Mouse (Mus musculus) cerebellum, adult 9-10 months (tissue): ENCODE data around the gene Cdh12.
A peak's percentile ranks its signal among the peaks of the same experiment; 100 is the strongest.

Experiments used
- DNase-seq: peaks from one replicate; pipeline ENCODE4 v3.0.0; 2022

Cdh12 gene

GRCm38 (mm10) chr15:20772289-20772688 lies 323.2 kb downstream of the Cdh12 start:
- no peak for DNase-seq

GRCm38 (mm10) chr15:20773423-20773822 lies 324.4 kb downstream of the Cdh12 start:
- DNase-seq, result no peak

DNA sequence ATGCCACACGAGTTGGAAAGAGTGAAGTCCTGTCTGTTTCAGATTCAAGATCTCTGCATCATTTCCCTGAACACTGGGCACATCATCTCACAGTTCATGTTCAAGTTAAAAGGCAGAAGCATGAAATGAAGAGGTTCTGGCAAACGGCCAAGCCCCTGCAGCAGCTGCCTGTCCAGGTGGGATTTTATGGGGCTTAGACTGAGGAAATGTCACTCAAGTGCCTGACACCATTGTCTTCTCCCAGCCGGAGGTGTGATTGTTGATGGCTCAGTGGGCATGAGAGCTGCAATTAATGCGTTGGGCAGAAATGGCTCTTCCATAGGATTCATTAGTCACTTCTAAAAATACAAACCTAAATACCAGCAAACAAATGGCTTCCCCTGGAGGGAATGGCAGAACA lies 347.9 kb downstream of the Cdh12 start:
- no peak for DNase-seq

- DNase-seq, result no peak
Measured at GRCm38 (mm10) chr15:20798541-20798940, 349.5 kb downstream of the Cdh12 start.

DNA sequence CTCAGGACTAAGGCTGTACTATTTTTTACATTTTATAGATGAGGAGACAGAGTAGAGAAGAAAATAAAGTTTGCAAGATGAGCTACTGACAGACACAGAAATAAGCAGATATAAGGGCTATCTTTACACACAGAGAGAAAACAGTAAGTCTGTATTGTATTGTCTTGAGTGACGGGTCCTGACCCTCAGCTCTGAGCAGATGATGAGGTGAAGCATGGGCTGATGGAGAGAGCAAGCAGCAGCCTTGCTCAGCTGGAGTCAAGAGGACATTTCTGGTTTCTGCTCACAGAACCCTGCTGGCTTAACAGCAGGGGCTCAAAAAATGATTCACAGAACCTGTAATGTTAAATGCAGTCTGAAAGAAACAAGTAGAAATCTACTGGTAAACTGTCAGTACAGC lies 386.8 kb downstream of the Cdh12 start:
- DNase-seq, result no peak

DNA sequence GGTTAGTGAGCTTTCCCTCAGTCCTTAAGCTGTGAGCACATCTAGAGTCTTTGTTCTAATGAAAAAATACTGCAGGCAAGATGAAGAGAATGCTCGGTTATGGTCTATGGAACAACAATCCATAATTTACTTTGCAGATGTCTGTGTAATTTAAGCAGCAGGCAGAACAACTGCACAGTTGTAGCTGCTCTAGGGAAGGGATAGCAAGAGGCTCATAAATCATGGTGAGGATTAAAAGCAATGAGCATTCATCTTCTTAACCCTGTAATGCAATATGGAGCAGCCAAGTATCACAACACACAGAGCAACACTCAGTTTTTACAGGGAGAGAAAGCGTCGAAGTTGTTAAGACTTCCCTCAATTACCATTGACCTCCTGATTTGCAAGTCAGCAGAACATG lies 387.9 kb downstream of the Cdh12 start:
- no peak for DNase-seq

DNA sequence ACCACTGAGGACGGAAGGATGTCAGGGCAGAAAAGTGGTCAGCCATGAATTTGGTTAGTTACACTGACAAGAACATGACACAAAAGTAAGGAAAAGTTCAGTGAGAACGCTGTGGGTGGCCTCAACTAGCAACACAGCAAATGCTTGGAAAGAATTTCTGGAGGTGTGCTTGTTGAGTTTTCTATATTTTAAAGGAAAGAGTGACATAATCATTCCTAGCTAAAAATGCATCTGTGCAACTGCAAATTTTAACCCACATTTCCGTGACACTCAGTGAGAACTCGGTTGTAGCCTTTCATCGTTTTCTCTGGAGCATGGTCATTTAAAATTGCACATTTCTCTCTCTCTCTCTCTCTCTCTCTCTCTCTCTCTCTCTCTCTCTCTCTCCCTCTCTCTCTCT lies 392.4 kb downstream of the Cdh12 start:
- no peak for DNase-seq

GRCm38 (mm10) chr15:20863076-20863475 lies 414.0 kb downstream of the Cdh12 start:
- no peak for DNase-seq

- no peak for DNase-seq
Measured at GRCm38 (mm10) chr15:20872518-20872917, 423.5 kb downstream of the Cdh12 start.

GRCm38 (mm10) chr15:20876993-20877392 lies 427.9 kb downstream of the Cdh12 start:
- no peak for DNase-seq

DNA sequence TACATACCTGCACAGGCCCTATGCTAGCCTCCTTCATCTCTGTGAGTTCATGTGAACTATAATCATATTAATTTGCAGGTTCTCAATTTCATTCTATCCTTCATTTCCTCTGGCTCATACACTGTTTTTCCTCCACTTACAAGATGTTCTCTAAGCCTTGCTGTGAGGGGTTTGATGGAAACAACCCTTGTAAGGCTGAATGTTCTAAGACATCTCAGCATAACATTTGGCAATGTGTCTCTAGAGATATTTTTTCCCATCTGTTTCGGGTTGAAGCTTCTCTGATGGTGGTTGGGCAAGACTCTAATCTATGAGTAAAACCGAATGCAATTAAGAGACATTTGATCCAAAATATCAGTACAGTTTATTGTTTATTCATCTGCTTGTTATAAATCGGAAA lies 444.4 kb downstream of the Cdh12 start:
- DNase-seq, result no peak

- peak; percentile 2 for DNase-seq
Measured at GRCm38 (mm10) chr15:20902568-20902967, 453.5 kb downstream of the Cdh12 start.

DNA sequence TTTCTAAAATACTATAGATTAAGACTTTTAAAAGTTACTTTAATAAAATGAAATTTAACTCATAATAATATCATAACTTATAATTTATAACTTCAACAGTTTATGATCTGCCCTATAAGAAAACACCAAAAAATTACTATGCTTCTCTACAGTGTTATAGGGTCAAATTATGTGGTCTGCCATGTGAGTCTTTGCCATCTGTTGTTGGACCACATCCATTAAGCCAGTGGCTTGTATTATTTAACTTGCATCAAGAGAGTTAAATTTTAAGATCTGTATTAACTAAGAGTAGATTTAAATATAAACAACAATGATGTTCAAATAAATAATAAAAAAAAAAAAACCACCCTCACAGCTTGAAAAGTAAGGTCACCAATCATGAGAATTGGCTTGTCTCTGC lies 479.2 kb downstream of the Cdh12 start:
- no peak for DNase-seq

GRCm38 (mm10) chr15:20944000-20944399 lies 494.9 kb downstream of the Cdh12 start:
- DNase-seq, result no peak

GRCm38 (mm10) chr15:20967463-20967862 lies 518.4 kb downstream of the Cdh12 start:
- no peak for DNase-seq

- DNase-seq, result no peak
Measured at GRCm38 (mm10) chr15:20971041-20971440, 522.0 kb downstream of the Cdh12 start.

DNA sequence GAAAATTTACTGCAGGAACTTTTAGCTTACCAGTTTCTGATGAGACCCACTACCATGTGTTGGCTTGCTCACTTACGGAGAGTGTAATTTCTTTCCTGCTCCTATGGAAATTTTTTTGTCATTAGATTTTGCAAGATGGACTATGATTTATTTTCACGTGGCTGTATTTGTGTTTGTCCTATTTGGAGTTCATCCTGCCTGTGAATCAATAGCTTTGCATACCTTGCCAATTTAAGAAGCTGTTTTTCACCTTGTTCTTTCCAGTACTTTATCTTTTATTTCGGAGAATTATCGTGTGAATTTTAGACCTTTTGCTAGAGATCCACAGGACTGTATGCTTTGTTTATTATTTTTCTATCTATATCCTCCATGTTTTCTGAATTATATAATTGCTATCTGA lies 551.5 kb downstream of the Cdh12 start:
- no peak for DNase-seq

GRCm38 (mm10) chr15:21007931-21008330 lies 558.9 kb downstream of the Cdh12 start:
- no peak for DNase-seq

DNA sequence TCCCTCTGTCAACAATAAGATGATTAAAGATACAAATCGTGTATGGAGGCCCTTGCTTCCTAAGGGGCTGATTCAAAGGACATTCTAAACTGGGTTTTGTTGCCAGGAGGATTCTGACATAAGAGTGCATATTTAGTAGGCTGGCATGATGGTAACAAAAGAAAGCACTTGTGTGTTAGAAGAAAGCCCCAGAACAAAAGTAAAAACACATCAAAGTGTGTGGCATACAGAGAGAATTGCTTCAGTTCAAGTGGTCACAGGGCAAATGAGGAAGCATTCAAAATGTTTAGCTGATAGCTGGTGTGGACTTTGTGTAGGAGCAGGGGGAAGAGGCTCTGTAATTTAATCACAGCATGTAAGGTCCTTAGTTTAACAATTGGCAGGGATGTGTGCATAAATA lies 559.4 kb downstream of the Cdh12 start:
- no peak for DNase-seq

- no peak for DNase-seq
Measured at GRCm38 (mm10) chr15:21008969-21009368, 559.9 kb downstream of the Cdh12 start.

- no peak for DNase-seq
Measured at GRCm38 (mm10) chr15:21063683-21064082, 614.6 kb downstream of the Cdh12 start.

DNA sequence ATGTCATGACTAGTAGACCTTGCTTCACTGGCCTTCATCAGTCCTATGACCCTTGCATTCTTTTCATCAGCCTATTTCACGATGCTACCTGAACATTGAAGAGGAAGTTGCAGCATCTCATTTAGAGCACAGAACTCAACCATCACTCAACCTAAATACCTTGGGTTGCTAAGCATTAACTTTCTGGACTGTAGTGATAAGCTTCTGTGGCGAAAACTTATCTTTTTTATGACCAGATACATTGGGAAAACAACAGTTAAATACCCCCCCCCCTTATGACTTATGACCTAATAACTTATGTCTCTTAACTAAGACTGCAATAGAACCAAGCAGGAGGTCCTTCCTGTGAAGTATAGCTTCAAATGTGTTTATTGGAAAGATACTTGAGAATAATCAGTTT lies 620.2 kb downstream of the Cdh12 start:
- DNase-seq, result no peak

- DNase-seq, result no peak
Measured at GRCm38 (mm10) chr15:21092824-21093223, 643.8 kb downstream of the Cdh12 start.

- no peak for DNase-seq
Measured at GRCm38 (mm10) chr15:21109009-21109841, 660.2 kb downstream of the Cdh12 start.

DNA sequence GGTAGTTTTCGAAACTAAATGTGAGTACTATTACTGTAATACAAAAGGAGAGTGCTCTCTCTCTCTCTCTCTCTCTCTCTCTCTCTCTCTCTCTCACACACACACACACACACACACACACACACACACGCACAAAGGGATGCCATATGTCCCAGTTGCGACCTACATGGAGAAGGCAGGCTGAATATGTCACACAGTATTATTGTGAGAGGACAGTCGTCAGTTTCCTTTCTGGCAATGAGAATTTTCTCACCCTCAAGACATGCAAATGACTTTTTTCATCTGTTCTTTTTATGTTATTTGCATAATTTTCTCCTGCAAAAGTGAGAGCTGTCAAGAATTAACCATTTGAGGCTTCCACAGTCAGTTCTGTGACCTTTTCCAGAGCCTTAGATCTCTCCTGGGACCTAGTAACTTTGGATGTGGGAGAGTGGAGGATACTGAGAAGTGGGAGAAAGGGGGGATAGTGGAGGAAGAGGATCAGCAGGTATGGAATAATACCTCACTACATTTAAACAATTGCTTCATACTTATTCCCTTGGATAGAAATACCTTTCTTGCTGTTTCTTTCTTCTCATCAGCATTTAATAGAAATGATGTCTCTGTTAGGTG lies 660.9 kb downstream of the Cdh12 start:
- DNase-seq, result no peak
